Mouse (Mus musculus) natural killer cell, adult 2 months (primary cell): ENCODE measurements around the gene 4930550L24Rik.

Experiments used
- DNase-seq, 2 experiments: peaks; one replicate each; pipeline ENCODE4 v3.0.0; 2022; ENCODE audit warnings: low spot score in 2 of 2

Gene 4930550L24Rik

DNA sequence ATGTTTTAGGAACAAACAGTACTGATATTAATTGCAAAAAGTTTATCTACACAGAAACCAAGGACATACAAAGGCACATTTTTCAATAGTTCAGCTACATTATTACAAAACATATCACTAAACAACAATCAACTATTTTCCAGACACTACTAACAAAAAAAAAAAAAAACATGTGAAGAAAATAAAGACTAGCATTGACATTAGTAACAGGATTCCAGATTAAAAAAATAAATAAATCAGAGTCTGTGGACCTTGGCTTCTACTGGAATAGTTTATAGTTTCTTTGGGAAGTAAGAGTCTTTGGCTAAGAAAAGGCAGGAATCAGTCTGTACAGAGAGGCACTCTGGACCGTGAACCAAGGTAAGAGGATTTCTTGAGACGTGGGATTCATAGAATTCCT, at the start of gene 4930550L24Rik:
4930550L24Rik (plus strand) TSS at position 301 of the 400 bp plus-strand sequence.
- DNase-seq, result no peak

DNA sequence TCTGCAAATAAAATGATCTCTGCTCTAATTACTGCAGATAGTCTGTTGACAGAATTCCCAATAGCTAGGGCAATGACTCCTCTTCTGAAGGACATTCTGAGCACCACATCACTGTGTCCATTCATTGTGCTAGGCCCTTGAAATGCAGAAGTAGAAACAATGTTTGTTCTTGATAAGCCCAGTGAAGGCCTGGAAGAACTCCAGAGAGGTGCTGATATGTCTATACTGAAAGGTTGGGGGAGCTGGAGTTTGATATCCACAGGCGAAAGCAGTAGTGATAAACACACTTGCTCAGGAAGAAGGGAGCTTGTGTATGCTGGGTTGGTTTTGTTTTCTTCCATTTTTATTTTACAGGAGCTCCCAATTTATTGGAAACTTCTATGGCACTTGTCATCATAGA, 8.4 kb upstream of the 4930550L24Rik start:
- DNase-seq, result no peak

DNA sequence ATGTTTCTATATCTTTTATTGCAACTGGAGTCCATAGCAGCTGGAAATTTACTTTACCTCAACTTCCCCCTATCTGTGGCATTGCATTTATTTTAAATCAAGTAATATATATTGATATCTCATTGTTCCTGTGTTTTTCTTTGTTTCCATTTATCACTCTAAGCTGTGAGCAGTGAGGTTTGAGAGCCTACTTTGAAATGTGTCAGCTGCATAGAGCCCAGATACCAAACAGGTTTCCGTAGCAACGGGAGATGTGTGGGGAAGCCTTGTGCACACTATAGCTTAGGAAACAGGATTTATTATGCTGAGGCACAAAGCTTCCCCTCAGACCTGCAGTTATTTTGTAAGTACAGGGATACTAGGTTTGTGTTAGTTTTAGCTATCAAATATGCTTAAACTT, 58.8 kb downstream of the 4930550L24Rik start:
- no peak for DNase-seq
